Mouse (Mus musculus): ENCODE data around the gene Hmgcll1.
"Not testable (repeated sequence)": the region's sequence is repeated elsewhere in the genome, so short reads cannot be mapped to it uniquely, and the experiment has no call there.

Hmgcll1 gene

DNA sequence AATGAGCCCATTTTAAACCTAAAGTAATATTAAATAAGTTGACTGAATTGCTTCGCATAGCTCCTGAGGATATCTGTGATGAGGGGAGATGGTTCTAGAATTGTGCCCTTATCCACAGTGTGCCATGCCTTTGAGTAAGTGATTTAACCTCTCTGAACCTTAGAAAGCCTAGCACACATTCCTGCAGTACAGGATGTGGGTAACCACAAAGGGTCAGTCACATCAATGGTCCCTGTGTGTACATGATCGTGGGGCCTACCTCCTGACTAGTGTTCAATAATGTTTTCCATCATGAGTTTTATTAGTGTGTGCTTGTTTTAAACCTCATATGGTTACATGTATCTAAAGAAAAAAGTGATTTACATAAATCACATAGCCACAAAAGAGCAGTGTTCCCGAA is 46.3 kb downstream of the Hmgcll1 start:
- no peak for DNase-seq (ENCODE audit: low read depth, low spot score)

GRCm38 (mm10) chr9:76061492-76061891 is 46.8 kb downstream of the Hmgcll1 start:
- no peak for DNase-seq (ENCODE audit: low read depth, low spot score)

- no peak for DNase-seq (ENCODE audit: low read depth, low spot score)
Measured at GRCm38 (mm10) chr9:76064164-76064563, 49.5 kb downstream of the Hmgcll1 start.

DNA sequence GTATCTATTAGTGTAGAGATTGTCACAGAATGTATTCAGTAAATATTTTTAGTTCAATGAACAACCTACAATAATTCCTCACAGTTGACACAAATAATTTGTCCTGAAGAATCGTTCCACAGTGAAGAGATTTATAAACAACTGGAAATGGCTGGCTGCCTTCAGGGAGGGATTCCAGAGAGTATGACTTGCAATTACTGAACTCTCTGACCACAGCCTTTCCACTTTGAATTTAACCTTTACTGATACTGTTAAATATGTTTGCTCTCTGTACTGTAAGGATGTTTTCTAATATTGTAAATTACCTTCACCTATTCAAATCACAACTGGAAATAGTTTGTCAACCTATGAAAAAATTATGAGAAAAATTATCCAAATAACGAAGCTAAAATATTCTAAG is 76.9 kb downstream of the Hmgcll1 start:
- no peak for DNase-seq (ENCODE audit: low read depth, low spot score)

DNA sequence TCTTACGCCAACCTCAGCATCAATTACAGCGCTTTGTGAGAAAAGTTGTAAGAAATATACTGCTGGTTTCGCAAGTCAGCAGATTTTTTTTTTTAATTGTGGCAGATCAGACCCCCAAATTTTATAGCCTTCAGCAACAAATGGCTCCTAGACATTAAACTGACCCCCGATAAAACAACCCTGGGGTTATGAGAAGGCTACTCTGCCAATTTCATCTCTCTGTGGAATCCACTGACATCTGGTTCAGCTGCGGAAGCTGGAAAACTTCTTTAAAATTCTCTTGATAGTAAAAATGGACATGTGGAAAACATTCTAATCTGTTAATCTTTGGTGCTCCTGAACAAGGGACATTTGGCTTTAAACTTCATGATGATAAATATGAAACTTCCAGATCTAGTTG is 82.6 kb downstream of the Hmgcll1 start:
- DNase-seq (ENCODE audit: low read depth, low spot score) = no peak

GRCm38 (mm10) chr9:76099981-76100380 is 85.3 kb downstream of the Hmgcll1 start:
- no peak for DNase-seq (ENCODE audit: low read depth, low spot score)

DNA sequence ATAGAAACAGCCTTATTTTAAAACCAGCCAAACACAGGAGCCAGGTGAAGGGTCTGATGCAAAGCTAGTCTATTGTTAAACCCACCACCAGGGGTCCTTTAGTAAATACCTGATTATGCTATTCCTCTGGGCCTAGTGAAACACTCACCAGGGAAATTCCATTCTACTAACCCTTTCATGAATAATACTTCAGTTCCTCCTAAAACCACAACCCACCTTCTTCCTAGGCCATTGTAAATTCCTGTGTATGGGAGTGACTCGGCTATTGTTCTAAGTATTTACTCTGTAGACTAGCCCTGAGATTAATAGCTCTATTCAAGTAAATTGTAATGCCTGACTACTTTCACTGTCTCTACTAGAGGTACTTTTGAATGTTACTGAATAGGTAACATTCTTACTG is 89.8 kb downstream of the Hmgcll1 start:
- not testable (repeated sequence) for DNase-seq (ENCODE audit: low read depth, low spot score)

DNA sequence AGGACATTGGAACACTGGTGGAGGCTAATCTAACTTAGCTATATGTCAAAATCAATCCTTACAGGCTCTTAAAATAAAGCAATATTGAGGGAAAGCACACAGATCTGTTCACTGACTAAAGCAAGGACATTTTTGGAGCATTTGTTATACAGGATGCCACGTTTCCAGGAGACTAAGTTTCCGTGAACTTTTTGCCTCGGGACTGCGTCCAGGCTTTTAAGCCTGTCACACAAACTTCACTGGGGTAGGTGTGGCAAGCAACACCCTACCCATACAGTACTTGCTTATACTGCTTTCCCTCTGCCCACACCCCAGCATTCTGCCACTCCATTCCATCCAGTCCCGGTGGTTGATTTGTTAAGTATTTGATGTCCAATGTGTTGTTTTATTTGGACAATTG is 90.2 kb downstream of the Hmgcll1 start:
- DNase-seq (ENCODE audit: low read depth, low spot score) = no peak

- peak; percentile 59 for DNase-seq (ENCODE audit: low read depth, low spot score)
Measured at GRCm38 (mm10) chr9:76122888-76123287, 108.2 kb downstream of the Hmgcll1 start.

- no peak for DNase-seq (ENCODE audit: low read depth, low spot score)
Measured at GRCm38 (mm10) chr9:76124249-76124648, 109.6 kb downstream of the Hmgcll1 start.

GRCm38 (mm10) chr9:76129353-76129752 is 114.7 kb downstream of the Hmgcll1 start:
- DNase-seq (ENCODE audit: low read depth, low spot score) = no peak

- DNase-seq (ENCODE audit: low read depth, low spot score) = no peak
Measured at GRCm38 (mm10) chr9:76134042-76134441, 119.4 kb downstream of the Hmgcll1 start.

DNA sequence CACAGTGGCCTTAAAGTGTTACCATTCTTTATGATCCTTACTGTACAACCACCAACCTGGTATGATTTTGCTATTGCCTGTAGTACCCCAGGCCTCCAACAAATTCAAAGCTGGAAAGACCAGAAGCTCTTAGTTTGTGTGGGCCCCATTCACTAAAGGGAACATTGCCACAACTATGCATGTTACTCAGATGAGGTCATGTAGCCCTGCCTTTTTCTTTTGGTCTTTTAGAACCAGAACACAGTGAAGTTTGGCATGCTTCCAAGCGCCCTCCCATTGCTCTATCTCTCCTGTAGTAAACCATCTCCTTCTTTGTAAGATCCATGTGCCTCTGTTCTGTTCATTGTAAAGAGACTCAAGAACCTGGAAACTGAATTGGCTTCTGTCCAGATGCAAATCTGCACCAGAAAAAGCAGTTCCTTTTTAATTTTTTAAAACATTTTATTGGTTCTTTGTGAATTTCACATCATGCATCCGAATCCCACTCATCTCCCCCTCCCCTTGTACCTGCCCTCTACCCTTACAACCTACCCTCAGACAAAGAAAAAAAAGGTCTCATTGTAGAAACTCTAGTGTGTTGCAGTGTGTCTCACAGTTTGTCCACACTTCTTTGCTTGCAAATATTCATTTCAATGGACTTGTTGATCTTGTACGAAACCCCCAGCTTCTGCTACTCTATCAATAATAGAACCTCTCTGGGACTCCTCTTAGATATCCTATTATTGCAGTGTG is 123.9 kb downstream of the Hmgcll1 start:
- peak; percentile 8 for DNase-seq (ENCODE audit: low read depth, low spot score)

GRCm38 (mm10) chr9:76145593-76145992 is 130.9 kb downstream of the Hmgcll1 start:
- no peak for DNase-seq (ENCODE audit: low read depth, low spot score)

DNA sequence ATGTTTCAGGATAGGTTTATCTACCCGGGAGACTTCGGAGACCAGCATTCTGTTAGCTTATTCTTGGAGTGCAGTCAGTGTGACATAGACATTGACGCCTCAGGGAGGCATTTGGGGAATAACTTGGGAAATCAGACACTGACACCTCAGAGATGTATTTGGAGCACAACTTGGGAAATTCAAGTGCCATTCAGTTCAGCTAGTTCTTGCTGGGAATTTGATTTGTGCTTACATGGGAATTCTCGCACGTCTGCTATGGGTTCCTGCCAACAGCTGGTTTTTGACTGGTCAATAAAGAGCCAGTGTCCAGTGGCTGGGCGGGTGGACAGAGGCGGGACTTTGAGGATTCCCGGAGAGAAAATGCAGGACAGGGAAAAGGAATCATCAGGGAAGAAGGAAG is 147.8 kb downstream of the Hmgcll1 start:
- no peak for DNase-seq (ENCODE audit: low read depth, low spot score)

GRCm38 (mm10) chr9:76168355-76168754 is 153.7 kb downstream of the Hmgcll1 start:
- DNase-seq (ENCODE audit: low read depth, low spot score) = no peak

DNA sequence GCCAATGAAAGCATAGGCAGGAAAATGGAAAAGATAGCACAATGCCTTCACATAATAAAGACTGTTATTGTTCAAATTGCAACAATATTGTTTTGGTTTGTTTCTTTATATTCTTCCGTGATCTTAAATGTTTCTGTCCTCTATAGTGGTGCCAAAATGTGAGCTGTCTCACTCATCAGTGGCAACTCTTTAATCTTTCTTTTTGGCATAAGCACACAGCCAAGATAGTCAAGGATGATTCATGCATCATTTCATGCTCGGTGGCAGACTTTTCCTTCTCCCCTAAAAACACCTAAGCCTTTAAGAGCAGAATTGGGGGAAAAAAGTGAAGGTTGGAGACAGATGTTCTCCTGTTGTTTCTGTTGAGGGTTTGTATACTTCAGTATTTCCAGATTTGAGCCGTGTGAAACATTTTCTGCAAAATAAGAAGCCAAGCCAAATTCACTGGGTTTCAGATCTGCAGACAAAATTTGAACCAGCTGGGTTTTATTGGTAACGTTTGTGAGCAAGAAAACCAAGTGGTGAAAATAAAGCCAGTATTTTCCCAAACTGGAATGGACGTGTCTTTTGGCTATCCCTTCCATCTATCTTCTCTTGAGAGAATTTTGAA is 158.1 kb downstream of the Hmgcll1 start:
- no peak for DNase-seq (ENCODE audit: low read depth, low spot score)

GRCm38 (mm10) chr9:76179221-76179620 is 164.6 kb downstream of the Hmgcll1 start:
- DNase-seq (ENCODE audit: low read depth, low spot score) = no peak
